Mouse (Mus musculus): Measurements from ENCODE around the gene Tspan13. TPM values are rescaled to one million over a fixed set of nuclear protein-coding genes. Genes with fewer than 3 reads are reported as not detected.

Tspan13 gene
- polyA plus RNA-seq, 1 experiment, result 0.87 TPM

DNA sequence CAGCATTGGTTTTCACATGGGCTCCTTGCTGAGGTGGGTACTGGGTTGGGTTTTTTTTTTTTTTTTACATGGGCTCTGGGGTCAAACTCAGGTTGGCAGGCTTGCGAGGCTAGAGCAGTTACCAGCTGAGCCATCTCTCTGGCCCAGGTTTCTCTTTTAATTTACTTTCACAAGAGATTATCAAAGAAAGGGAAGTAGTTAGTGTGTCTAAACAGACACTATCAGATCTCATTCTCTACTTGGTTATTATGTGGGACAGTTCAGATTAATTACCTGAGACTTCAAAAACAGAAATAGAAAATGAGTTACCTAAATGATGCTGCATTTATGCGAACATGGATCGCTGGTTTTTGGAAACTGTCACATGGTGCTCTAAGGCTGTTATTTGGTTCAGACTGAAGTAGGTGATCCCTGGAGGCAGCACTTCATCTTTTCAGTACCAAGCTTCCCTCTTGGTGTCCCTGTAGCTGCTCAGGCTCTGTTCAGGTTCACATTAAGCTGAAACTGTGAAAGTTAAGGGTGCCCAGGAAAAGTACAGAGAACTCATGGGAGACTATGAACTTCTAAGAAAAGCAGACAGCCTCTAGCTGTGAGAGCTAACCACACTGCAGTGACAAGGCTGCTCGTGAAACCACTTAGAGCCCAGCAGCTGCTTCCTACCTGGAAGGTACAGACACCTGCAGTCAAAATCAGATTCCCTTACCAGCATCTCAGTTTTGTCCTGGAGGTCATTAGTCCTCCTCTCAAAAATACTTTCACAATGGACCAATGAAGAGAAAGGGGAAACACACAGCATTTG lies 36.0 kb upstream of the Tspan13 start:
- H3K4me3 ChIP-seq (ENCODE audit: insufficient read depth, poor library complexity, severe bottlenecking), result no peak overlapping the region
- no peaks in the 10 kb centered on the region for H3K79me2 ChIP-seq (ENCODE audit: control insufficient read depth, insufficient read depth)
- no peaks in the 10 kb centered on the region for H3K79me3 ChIP-seq (ENCODE audit: low read depth)
- H3K27me3 ChIP-seq (ENCODE audit: control insufficient read depth, insufficient read depth, insufficient read length), result no peaks in the 10 kb centered on the region
- H3ac ChIP-seq (ENCODE audit: control insufficient read depth, insufficient read length, low read depth), result no peak overlapping the region
- H3K36me3 ChIP-seq (ENCODE audit: control insufficient read depth, insufficient read depth), result no peaks in the 10 kb centered on the region
- TF ChIP-seq MAX (IDR thresholded peaks at IDR 0.05), result no peak
- no peak for TF ChIP-seq CTCF (IDR thresholded peaks at IDR 0.05; ENCODE audit: control insufficient read depth, insufficient read depth, insufficient read length)
- TF ChIP-seq USF1 (IDR thresholded peaks at IDR 0.05; ENCODE audit: low read depth), result no peak
- TF ChIP-seq CEBPB (IDR thresholded peaks at IDR 0.05; ENCODE audit: low read depth), result no peak
- TF ChIP-seq MYOD1 (IDR thresholded peaks at IDR 0.05; ENCODE audit: control insufficient read depth, insufficient read length, low read depth), result no peak
- no peak for TF ChIP-seq FOSL1 (IDR thresholded peaks at IDR 0.05; ENCODE audit: insufficient read depth, low read length, poor library complexity, severe bottlenecking)
- no peak for TF ChIP-seq MYOG (IDR thresholded peaks at IDR 0.05; ENCODE audit: control insufficient read depth, extremely low read depth, insufficient read length)

DNA sequence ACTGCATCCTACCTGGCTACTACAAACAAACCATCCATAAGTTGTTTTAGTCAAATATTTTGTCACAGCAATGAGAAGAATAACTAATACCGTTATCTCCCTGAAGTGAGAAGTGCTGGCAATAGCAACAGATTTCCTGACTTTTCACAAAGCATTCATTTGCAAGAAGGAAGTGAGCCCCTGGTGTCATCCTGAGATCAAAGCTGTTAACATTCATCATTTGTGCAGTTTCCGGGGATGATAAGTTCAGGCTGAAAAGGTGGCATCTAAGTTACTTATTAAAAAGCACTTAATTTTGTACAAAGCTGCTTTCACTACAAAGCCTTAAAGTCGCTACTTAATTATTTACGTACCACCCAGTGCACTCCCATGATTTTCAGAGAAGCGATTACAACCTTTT lies 30.6 kb upstream of the Tspan13 start:
- H3K36me3 ChIP-seq (ENCODE audit: control insufficient read depth, insufficient read depth), result no peaks in the 10 kb centered on the region
- no peaks in the 10 kb centered on the region for H3K79me3 ChIP-seq (ENCODE audit: low read depth)
- no peaks in the 10 kb centered on the region for H3K79me2 ChIP-seq (ENCODE audit: control insufficient read depth, insufficient read depth)
- no peak overlapping the region for H3ac ChIP-seq (ENCODE audit: control insufficient read depth, insufficient read length, low read depth)
- no peaks in the 10 kb centered on the region for H3K27me3 ChIP-seq (ENCODE audit: control insufficient read depth, insufficient read depth, insufficient read length)
- H3K4me3 ChIP-seq (ENCODE audit: insufficient read depth, poor library complexity, severe bottlenecking), result no peak overlapping the region
- TF ChIP-seq USF1 (IDR thresholded peaks at IDR 0.05; ENCODE audit: low read depth) (no peak), MYOD1 (IDR thresholded peaks at IDR 0.05; ENCODE audit: control insufficient read depth, insufficient read length, low read depth) (no peak)

DNA sequence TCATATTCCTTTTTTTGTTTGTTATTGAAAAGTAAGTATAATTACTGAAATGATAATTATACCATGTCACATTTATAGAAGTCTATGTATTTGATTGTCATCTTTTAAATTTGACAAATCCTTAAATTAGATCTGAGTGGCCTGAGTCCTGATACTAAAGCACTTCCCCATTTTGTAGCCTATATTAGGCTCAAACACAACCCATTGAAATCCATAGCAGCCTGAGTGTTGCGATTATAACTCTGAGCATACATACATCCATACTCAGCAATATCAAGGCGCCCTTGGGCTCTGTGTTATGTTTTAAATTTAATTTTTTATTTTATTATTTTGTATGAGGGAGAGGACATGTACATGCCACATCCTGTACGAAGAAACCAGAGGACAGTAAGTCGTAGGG lies 27.9 kb upstream of the Tspan13 start:
- H3K27me3 ChIP-seq (ENCODE audit: control insufficient read depth, insufficient read depth, insufficient read length), result no peaks in the 10 kb centered on the region
- no peaks in the 10 kb centered on the region for H3K36me3 ChIP-seq (ENCODE audit: control insufficient read depth, insufficient read depth)
- TF ChIP-seq MYOG (IDR thresholded peaks at IDR 0.05; ENCODE audit: control insufficient read depth, extremely low read depth, insufficient read length), result no peak
- TF ChIP-seq FOSL1 (IDR thresholded peaks at IDR 0.05; ENCODE audit: insufficient read depth, low read length, poor library complexity, severe bottlenecking), result no peak
- no peak for TF ChIP-seq MAX (IDR thresholded peaks at IDR 0.05)
- no peak for TF ChIP-seq USF1 (IDR thresholded peaks at IDR 0.05; ENCODE audit: low read depth)
- no peak for TF ChIP-seq MYOD1 (IDR thresholded peaks at IDR 0.05; ENCODE audit: control insufficient read depth, insufficient read length, low read depth)
- TF ChIP-seq CTCF (IDR thresholded peaks at IDR 0.05; ENCODE audit: control insufficient read depth, insufficient read depth, insufficient read length), result no peak
- TF ChIP-seq CEBPB (IDR thresholded peaks at IDR 0.05; ENCODE audit: low read depth), result no peak
- no peaks in the 10 kb centered on the region for H3K79me2 ChIP-seq (ENCODE audit: control insufficient read depth, insufficient read depth)
- no peak overlapping the region for H3ac ChIP-seq (ENCODE audit: control insufficient read depth, insufficient read length, low read depth)
- no peaks in the 10 kb centered on the region for H3K79me3 ChIP-seq (ENCODE audit: low read depth)
- H3K4me3 ChIP-seq (ENCODE audit: insufficient read depth, poor library complexity, severe bottlenecking), result no peak overlapping the region

DNA sequence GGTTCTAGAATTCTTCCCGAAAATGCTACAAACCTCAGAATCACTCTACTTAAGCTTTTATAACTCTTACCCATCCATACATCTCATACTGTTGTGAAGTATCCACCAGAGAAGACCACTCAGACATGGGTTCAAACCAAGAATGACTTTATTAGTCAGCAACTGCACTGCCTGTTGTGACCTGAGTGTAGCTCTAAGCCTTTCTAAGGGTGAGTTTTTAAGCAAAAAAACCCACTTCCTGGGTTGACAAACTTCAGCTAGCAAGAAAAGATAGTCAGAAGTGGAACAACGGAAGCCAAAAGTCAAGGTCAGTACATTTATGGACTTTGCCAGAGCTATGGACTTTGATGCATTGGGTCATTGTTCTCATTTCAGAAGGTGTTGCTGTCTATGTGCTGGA lies 25.2 kb upstream of the Tspan13 start:
- Histone ChIP-seq H3K79me3 (ENCODE audit: low read depth) (no peaks in the 10 kb centered on the region), H3ac (ENCODE audit: control insufficient read depth, insufficient read length, low read depth) (no peak overlapping the region), H3K36me3 (ENCODE audit: control insufficient read depth, insufficient read depth) (no peaks in the 10 kb centered on the region), H3K27me3 (ENCODE audit: control insufficient read depth, insufficient read depth, insufficient read length) (no peaks in the 10 kb centered on the region), H3K4me3 (ENCODE audit: insufficient read depth, poor library complexity, severe bottlenecking) (no peak overlapping the region), H3K79me2 (ENCODE audit: control insufficient read depth, insufficient read depth) (no peaks in the 10 kb centered on the region)
- TF ChIP-seq USF1 (IDR thresholded peaks at IDR 0.05; ENCODE audit: low read depth) (no peak), MAX (IDR thresholded peaks at IDR 0.05) (no peak), CTCF (IDR thresholded peaks at IDR 0.05; ENCODE audit: control insufficient read depth, insufficient read depth, insufficient read length) (no peak), MYOG (IDR thresholded peaks at IDR 0.05; ENCODE audit: control insufficient read depth, extremely low read depth, insufficient read length) (no peak), CEBPB (IDR thresholded peaks at IDR 0.05; ENCODE audit: low read depth) (no peak), MYOD1 (IDR thresholded peaks at IDR 0.05; ENCODE audit: control insufficient read depth, insufficient read length, low read depth) (no peak), FOSL1 (IDR thresholded peaks at IDR 0.05; ENCODE audit: insufficient read depth, low read length, poor library complexity, severe bottlenecking) (no peak)

GRCm38 (mm10) chr12:36065911-36066310 lies 23.6 kb upstream of the Tspan13 start:
- H3K27me3 ChIP-seq (ENCODE audit: control insufficient read depth, insufficient read depth, insufficient read length), result no peaks in the 10 kb centered on the region
- no peaks in the 10 kb centered on the region for H3K36me3 ChIP-seq (ENCODE audit: control insufficient read depth, insufficient read depth)
- H3K79me2 ChIP-seq (ENCODE audit: control insufficient read depth, insufficient read depth), result no peaks in the 10 kb centered on the region
- H3ac ChIP-seq (ENCODE audit: control insufficient read depth, insufficient read length, low read depth), result no peak overlapping the region
- no peak overlapping the region for H3K4me3 ChIP-seq (ENCODE audit: insufficient read depth, poor library complexity, severe bottlenecking)
- no peaks in the 10 kb centered on the region for H3K79me3 ChIP-seq (ENCODE audit: low read depth)
- TF ChIP-seq MYOD1 (IDR thresholded peaks at IDR 0.05; ENCODE audit: control insufficient read depth, insufficient read length, low read depth), result no peak
- no peak for TF ChIP-seq MYOG (IDR thresholded peaks at IDR 0.05; ENCODE audit: control insufficient read depth, extremely low read depth, insufficient read length)
- TF ChIP-seq CEBPB (IDR thresholded peaks at IDR 0.05; ENCODE audit: low read depth), result no peak
- no peak for TF ChIP-seq USF1 (IDR thresholded peaks at IDR 0.05; ENCODE audit: low read depth)
- TF ChIP-seq FOSL1 (IDR thresholded peaks at IDR 0.05; ENCODE audit: insufficient read depth, low read length, poor library complexity, severe bottlenecking), result no peak
- TF ChIP-seq MAX (IDR thresholded peaks at IDR 0.05), result no peak
- TF ChIP-seq CTCF (IDR thresholded peaks at IDR 0.05; ENCODE audit: control insufficient read depth, insufficient read depth, insufficient read length), result no peak

DNA sequence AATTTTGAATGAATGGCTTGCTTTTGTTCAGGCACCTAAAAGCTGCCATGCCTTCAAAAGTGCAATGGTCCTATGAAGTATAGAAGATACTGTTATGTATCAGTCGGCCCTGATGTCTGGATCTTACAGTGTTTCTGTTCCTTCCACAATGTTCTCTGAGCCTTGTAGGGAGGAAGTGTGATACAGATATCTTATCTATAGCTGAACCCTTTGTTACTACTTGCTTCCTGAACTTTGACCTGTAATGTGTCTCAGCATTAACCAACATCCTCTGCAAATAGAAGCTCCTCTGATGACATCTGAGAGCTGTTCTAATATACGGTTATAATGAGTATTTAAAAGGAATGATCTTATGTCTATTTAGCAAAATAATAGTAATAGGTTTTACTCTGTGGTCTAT lies 15.4 kb upstream of the Tspan13 start:
- Histone ChIP-seq H3K36me3 (ENCODE audit: control insufficient read depth, insufficient read depth) (no peaks in the 10 kb centered on the region), H3K27me3 (ENCODE audit: control insufficient read depth, insufficient read depth, insufficient read length) (no peaks in the 10 kb centered on the region), H3K79me2 (ENCODE audit: control insufficient read depth, insufficient read depth) (no peaks in the 10 kb centered on the region), H3K4me3 (ENCODE audit: insufficient read depth, poor library complexity, severe bottlenecking) (no peak overlapping the region), H3ac (ENCODE audit: control insufficient read depth, insufficient read length, low read depth) (no peak overlapping the region), H3K79me3 (ENCODE audit: low read depth) (no peaks in the 10 kb centered on the region)
- TF ChIP-seq USF1 (IDR thresholded peaks at IDR 0.05; ENCODE audit: low read depth) (no peak), MYOD1 (IDR thresholded peaks at IDR 0.05; ENCODE audit: control insufficient read depth, insufficient read length, low read depth) (no peak), CTCF (IDR thresholded peaks at IDR 0.05; ENCODE audit: control insufficient read depth, insufficient read depth, insufficient read length) (no peak), FOSL1 (IDR thresholded peaks at IDR 0.05; ENCODE audit: insufficient read depth, low read length, poor library complexity, severe bottlenecking) (no peak), CEBPB (IDR thresholded peaks at IDR 0.05; ENCODE audit: low read depth) (no peak), MYOG (IDR thresholded peaks at IDR 0.05; ENCODE audit: control insufficient read depth, extremely low read depth, insufficient read length) (no peak), MAX (IDR thresholded peaks at IDR 0.05) (no peak)
